Mouse (Mus musculus) brain, embryonic 14.5 days (tissue): ENCODE measurements around the gene Gm45713. TPM values are rescaled to one million over a fixed set of nuclear protein-coding genes. Genes with fewer than 3 reads are reported as not detected.
A peak's percentile ranks its signal among the peaks of the same experiment; 100 is the strongest.

Experiments used
- DNase-seq: peaks from one replicate; pipeline ENCODE4 v3.0.0-alpha.2; 2011; ENCODE audit warnings: low read depth
- CTCF ChIP-seq: fragments of 200-500 bp; IDR thresholded peaks from 2 replicates; pipeline ENCODE4 v1.5.1; 2012; ENCODE audit warnings: inconsistent platforms, mild to moderate bottlenecking, moderate library complexity, borderline replicate concordance; ENCODE audit not compliant: insufficient read depth, insufficient read length; ENCODE audit errors: extremely low read depth
- POLR2A ChIP-seq: fragments of 200-500 bp; IDR thresholded peaks from 2 replicates; pipeline ENCODE4 v1.6.1; 2012; ENCODE audit warnings: mild to moderate bottlenecking, inconsistent platforms, borderline replicate concordance; ENCODE audit not compliant: poor library complexity, insufficient read depth, insufficient read length, severe bottlenecking; ENCODE audit errors: extremely low read depth
- polyA plus RNA-seq: library from polyadenylated mRNA; depleted of rRNA; stranded (reverse); fragments of >200 nt; gene quantifications from 2 replicates; pipeline ENCODE4 v1.2.3, GENCODE M21; 2012

Gm45713 gene
- polyA plus RNA-seq, 1 experiment: 0.31 TPM

DNA sequence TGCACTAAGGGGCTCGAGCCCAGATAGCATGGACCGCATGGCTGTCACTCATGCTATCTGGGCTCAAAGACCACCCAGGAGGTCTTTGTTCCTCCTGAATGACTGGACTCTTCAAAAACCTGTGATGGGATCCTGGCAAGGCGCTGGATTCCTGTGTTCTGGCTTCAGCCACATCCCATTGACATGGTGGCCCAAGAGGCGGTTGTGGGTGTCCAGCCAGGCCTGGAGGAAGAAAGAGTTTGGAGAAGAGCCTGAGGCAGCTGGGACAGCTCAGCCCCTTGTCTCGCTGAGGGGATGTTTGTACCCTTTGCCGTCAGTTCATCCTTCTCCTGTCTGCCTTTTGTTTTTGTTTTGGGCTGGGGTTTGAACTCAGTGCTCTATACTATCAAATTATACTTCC lies 13.5 kb upstream of the Gm45713 start:
- no peak for DNase-seq
- TF ChIP-seq CTCF (no peak), POLR2A (no peak)

DNA sequence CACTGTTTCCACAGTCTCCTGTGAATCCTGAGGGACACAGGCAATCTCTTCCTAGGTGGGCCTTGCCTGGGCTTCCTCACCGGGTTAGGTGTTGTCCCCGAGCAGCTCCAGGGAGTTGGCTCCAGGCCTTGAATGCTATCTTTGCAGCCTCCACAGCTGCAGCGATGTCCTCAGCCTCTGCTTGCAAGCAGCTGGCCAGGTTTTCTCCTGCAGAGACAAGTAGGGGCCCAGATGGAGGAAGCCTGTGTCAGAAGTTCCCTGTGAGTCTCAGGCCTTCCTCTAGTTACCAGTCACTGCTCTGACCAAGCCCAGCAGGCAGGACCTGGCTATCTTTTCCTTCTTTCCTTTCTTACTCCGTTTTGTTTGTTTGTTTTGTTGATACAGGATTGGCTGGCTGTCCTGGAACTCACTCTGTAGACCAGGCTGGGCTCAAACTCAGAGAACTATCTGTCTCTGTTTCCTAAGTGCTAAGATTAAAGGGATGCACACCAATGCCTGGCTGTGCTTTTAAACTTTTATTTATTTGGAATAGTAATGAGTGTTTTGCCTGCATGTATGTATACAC lies 12.6 kb upstream of the Gm45713 start:
- no peak for DNase-seq
- no peak for TF ChIP-seq POLR2A

DNA sequence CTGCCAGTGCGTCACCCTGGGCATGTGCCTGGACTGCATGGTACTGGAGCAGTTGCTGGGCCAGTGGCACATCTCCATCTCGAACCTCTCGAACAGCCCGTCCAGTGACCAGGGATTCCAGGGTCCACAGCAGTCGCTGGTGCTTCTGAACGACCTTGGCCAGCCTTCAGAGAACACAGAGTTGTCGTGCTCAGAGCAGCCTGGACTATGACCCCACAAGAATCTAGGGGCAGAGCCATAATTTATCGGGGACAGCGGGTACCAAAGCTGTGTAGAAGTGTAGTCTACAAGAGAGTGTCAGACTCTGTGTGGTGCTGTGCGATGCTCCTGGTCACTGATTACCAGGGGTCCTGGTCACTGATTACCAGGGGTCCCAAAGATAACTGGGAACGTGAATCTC lies 11.9 kb upstream of the Gm45713 start:
- TF ChIP-seq POLR2A (no peak), CTCF (no peak)
- no peak for DNase-seq

DNA sequence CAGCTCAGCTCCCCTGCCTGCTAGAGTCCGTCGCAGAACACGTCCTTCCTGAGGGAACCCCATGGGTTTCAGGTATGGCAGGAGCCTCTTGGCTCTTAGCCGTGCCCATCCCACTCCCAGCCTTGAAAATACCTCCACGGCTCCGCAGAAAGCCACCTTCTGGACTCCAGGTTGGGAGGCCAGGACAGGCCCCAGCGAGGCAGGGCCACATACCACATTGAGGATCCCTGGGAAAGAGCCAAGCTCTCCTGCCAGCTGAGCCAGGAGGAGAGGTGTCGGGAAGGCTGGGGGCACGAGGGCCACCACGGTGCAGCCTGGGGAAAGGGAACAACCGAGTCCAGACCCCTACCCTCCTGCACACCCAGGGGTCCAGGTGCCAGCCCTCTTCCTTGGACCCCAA lies 11.2 kb upstream of the Gm45713 start:
- TF ChIP-seq CTCF: no peak
- TF ChIP-seq POLR2A: no peak
- DNase-seq: no peak

DNA sequence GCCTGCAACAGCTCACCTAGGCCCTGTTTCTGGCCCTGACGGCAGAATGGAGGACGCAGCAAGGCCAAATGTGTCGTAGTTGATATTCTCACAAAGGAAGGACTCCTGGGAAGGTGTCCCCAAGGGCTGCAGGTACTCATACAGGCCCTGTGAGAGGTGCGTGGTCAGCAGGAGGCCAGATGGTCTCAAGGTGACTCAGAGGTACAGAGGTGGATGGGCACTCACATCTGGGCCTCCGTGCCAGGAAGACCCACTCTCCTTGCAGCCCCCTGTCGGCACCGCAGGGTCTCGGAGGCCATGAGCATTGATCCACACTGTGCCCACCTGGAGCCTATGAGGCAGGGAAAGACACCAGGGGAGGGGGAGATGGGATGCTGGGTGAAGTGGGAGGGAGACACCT lies 9.4 kb upstream of the Gm45713 start:
- no peak for DNase-seq
- no peak for TF ChIP-seq CTCF

DNA sequence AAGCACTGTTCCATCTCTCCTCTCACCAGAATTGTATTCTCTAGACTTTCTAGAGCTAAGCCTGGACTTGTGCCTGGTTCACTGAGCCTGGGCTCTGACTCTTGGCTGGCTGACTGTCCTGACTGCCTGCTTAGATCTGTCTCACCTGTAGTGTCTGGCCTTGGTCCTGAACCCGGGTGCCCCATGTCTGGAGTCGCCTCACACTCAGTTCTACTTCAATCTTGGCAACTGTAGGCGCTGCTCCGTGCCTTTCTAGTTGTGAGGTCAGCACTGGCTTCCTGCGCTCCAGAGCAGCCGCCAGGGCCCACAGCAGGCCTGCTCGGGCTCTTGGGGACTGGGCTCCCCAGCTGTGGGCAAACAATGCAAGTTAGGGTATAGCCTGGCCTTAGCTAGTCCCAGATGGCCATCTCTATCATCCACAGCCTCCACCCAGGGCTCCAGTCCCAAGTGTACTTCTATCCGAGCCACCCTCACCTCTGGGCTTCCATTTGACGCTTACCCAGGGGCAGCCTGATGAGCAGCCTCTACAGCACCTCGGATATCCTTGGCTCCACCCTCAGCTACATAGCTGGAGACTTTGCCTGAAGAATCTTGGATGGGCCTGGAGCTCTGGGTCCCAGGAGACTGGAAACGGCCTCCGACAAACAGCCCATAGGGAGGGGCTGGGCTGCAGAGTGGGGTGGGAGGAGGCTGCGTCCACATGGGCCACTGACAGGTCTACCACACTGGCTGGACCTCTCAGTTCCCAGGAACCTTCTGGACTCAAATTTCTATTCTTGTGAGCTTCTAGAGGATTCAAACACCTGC lies 8.5 kb upstream of the Gm45713 start:
- TF ChIP-seq CTCF (no peak), POLR2A (no peak)
- no peak for DNase-seq

DNA sequence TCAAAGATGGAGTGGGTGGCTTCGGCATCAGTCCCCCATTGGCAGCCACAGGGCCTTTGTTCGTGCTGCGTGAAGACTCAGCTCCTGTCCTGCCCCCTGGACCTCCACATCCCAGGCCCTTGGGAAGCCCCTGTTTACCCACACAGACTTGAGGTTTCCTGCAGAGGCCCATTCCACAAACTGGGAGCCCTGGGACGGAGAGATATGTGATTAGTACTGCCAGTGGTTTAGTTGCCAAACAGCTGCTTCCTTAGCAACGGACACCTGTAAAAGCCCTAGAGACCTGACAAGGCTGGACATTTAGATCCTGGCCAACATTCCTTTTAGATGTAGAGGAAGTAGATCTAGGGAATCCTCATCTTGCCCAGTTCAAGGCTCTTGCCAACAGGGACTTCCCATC lies 5.9 kb upstream of the Gm45713 start:
- DNase-seq: no peak
- TF ChIP-seq POLR2A: no peak
- no peak for TF ChIP-seq CTCF

DNA sequence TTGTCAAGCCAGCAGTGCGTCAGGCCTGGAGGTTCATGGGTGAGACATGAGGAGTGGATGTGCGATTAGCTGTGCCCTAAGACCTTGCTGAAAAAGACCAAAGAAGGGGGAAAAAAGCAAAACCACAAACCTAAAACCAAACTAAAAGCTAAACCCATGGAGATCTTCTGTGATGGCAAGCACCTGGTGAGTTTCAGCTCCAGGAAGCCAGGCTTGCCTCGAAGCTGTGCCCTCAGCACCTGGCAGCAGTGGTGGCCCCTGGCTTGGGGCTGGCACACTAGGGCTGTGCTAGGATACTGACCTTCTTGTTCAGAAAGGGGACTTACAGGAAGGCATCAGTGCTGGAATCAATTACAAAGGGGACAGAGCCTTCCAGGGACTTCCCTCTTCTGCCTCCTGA lies 5.3 kb upstream of the Gm45713 start:
- TF ChIP-seq POLR2A (no peak), CTCF (no peak)
- DNase-seq: no peak

DNA sequence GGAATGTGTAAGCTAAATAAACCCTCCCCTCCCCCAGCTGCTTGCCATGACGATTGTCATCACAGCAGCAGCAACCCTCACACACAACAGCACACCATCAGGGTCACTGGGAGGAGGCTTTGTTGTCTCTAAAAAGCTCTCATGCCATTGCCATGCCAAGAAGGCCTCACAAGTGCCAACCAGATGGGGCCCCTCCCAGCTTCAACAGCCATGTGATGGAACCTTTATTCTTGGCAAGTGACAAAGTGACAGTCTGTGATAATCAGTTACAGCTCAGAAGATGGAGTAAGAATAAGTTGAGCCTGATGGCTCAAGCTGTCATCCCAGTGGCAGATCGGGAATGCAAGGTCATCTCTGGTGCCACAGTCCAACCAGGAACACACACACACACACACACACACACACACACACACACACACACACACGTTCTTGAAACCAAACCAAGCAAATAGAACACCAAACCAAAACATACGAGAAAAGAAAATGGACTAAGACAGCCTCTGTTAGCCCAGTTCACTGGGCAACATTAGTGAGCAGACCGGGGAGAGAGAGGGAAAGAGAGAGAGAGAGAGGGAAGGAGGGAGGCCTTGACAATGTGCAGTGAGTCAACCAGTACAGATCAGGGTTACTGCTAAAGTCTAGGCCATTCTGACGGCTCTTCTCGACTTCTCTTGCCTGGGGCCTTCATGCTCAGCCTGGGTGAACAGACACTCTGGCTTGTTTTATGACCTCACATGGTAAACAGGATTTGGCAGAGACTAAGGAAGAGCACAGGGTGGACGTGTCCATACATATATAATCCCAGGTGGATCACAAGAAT lies 4.1 kb upstream of the Gm45713 start:
- TF ChIP-seq CTCF: no peak
- no peak for TF ChIP-seq POLR2A
- DNase-seq: peak; percentile 60

DNA sequence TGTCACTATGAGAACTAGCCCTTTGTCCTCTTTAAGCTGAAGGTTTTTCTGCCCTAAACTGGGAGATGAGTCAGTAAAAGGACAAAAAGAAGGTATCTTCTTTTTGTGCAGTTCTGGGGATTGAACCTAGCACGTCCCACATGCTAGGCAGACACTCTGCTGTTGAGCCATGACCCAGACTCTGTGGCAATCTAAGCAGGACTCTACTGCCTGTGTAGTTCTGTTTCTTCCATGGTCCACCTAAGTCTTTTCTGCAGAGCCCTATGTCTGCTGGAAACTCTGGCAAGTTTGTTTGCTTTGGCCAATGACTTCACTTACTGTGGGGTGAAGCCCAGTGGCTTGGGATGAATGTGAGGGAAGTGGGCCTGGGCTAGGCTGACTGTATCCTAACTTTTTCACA lies 2.4 kb upstream of the Gm45713 start:
- no peak for DNase-seq
- no peak for TF ChIP-seq POLR2A
- no peak for TF ChIP-seq CTCF

DNA sequence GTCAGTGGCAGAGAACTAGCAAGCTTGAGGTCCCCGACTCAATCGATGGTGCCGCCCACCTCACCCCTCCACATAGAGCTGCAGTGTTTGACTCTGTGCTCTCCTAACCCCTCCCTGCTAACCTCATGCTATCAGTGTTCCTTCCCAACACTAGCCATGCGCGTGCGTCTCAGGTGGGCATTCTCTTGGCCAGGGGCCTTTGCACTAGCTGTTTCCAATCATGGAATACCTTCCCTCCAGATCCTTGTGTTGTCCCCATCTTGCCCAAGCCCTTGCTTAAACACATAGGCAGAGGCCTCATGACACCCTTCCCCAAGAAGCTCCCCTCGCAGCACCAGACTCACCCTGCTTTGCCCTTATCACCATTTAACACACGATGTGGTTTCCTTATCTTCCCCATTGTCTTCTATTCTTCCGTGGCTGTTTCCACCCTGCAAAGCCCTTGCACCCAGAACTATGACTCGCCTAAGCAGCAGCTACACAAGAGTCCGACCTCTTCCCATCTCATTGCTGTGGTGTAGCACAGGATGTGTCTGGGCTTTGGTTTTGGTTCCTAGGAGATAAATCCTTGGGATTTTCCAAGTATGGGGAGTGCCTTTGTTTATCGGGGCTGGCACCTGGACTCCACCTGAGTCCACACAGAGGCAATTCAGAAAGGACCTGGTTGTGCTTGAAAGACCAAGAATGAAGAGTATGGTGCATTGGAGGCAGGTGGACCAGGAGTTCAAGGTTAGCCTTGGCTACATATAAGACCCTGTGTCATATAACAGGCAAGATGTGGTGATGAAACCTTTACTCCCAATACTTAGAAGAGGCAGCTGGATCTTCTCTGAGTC lies 1.4 kb upstream of the Gm45713 start:
- no peak for TF ChIP-seq POLR2A
- no peak for TF ChIP-seq CTCF

More for the DNA sequence above, 1.4 kb upstream of the Gm45713 start:
- DNase-seq: no peak
